Mouse (Mus musculus) NIH3T3 (cell line): Measurements from ENCODE around the gene Smarcc1.

Experiments
- DNase-seq: peaks from one replicate; pipeline ENCODE4 v3.0.0-alpha.2; 2012; ENCODE audit warnings: low read depth

Smarcc1 gene

GRCm38 (mm10) chr9:110230395-110231071, 113.0 kb downstream of the Smarcc1 start:
- DNase-seq: no peak

GRCm38 (mm10) chr9:110234962-110235361, 117.5 kb downstream of the Smarcc1 start:
- DNase-seq: no peak

- no peak for DNase-seq
These were observed 125.8 kb downstream of the Smarcc1 start, which contains the start of gene Cspg5 for GRCm38 (mm10) chr9:110243221-110243833. Gene Cspg5, plus strand, starts transcription at chr9:110243783.

- no peak for DNase-seq
These were observed 127.0 kb downstream of the Smarcc1 start for GRCm38 (mm10) chr9:110244567-110244888.

- no peak for DNase-seq
These were observed 127.5 kb downstream of the Smarcc1 start for GRCm38 (mm10) chr9:110244889-110245589.

GRCm38 (mm10) chr9:110245590-110246320, 128.2 kb downstream of the Smarcc1 start:
- DNase-seq: no peak

GRCm38 (mm10) chr9:110246321-110246640, 128.8 kb downstream of the Smarcc1 start:
- DNase-seq: no peak

- DNase-seq: no peak
These were observed 129.5 kb downstream of the Smarcc1 start for GRCm38 (mm10) chr9:110247049-110247448.

- no peak for DNase-seq
These were observed 131.4 kb downstream of the Smarcc1 start for GRCm38 (mm10) chr9:110248861-110249260.

GRCm38 (mm10) chr9:110249823-110250543, 132.5 kb downstream of the Smarcc1 start:
- no peak for DNase-seq

- DNase-seq: no peak
These were observed 133.3 kb downstream of the Smarcc1 start for GRCm38 (mm10) chr9:110250776-110251175.

GRCm38 (mm10) chr9:110255407-110256019, 138.0 kb downstream of the Smarcc1 start:
- DNase-seq: no peak

GRCm38 (mm10) chr9:110258646-110259045, 141.1 kb downstream of the Smarcc1 start:
- no peak for DNase-seq

- DNase-seq: no peak
These were observed 141.6 kb downstream of the Smarcc1 start for GRCm38 (mm10) chr9:110259118-110259517.

- no peak for DNase-seq
These were observed 145.7 kb downstream of the Smarcc1 start for GRCm38 (mm10) chr9:110263181-110263580.

- no peak for DNase-seq
These were observed 147.5 kb downstream of the Smarcc1 start for GRCm38 (mm10) chr9:110264991-110265390.

GRCm38 (mm10) chr9:110268416-110268815, 150.9 kb downstream of the Smarcc1 start:
- DNase-seq: no peak

- no peak for DNase-seq
These were observed 154.8 kb downstream of the Smarcc1 start for GRCm38 (mm10) chr9:110272330-110272729.

- DNase-seq: no peak
These were observed 156.0 kb downstream of the Smarcc1 start for GRCm38 (mm10) chr9:110273507-110273906.

GRCm38 (mm10) chr9:110275882-110276281, 158.4 kb downstream of the Smarcc1 start:
- DNase-seq: peak; percentile 9

GRCm38 (mm10) chr9:110277431-110277881, 159.9 kb downstream of the Smarcc1 start:
- DNase-seq: no peak
